Mouse (Mus musculus) embryonic fibroblast, embryonic 13.5 days (primary cell): ENCODE data around the gene Kif2a.

ENCODE experiments used
- CTCF ChIP-seq: IDR thresholded peaks from 2 replicates; pipeline ENCODE4 v1.5.1; 2011; ENCODE audit warnings: mild to moderate bottlenecking, control low read depth, low read length, moderate library complexity, borderline replicate concordance; ENCODE audit not compliant: insufficient read depth
- POLR2A ChIP-seq: IDR thresholded peaks from 2 replicates; pipeline ENCODE4 v1.6.1; 2011; ENCODE audit warnings: low read depth, mild to moderate bottlenecking, control low read depth, low read length, moderate library complexity

DNA sequence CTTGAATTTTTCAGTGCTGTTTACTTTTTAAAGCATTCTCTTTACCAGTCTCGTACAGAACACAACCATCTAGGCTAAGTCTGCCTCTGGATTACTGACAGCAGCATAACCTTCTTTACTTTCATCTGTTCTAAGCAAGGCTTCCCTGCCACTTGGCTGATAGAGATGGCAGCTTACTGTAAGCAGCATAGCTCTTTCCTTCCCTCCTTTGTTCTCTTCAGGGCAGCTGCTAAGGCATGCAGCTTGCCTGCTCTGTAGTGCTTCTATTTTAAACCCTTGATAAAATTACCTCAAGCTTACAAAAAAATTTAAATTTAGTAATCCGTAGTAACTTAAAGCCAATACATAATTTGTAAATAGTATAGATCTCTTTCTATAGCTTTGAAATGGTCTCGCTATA, 67.0 kb downstream of the Kif2a start:
- no peak for TF ChIP-seq CTCF
- no peak for TF ChIP-seq POLR2A
